Mouse (Mus musculus): ENCODE measurements around the gene Olfr822. TPM values are rescaled to one million over a fixed set of nuclear protein-coding genes. Genes with fewer than 3 reads are reported as not detected.

The Olfr822 gene
- not detected in 2 replicates for polyA plus RNA-seq (2012)

DNA sequence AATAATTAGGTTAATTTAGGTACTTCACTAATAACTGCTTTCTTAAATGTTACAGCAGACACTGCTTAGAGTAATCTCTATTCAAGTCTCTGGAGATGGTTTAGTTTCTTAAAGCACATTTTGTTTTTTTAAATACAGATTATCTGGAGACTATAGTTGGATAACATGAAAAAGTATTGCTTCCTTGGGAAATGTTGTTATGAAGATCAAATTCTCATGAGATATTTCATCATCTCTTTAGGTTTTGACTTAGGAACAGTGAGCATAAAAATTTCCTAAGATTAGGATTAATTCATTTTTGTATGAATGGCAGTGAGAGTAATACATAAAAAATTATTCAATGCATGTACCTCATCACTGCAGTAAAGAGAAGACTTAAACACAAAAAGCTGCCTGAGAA lies at the start of gene Olfr822:
TSS of gene Olfr822 (plus strand) at position 301 of the 400 bp plus-strand sequence.

DNA sequence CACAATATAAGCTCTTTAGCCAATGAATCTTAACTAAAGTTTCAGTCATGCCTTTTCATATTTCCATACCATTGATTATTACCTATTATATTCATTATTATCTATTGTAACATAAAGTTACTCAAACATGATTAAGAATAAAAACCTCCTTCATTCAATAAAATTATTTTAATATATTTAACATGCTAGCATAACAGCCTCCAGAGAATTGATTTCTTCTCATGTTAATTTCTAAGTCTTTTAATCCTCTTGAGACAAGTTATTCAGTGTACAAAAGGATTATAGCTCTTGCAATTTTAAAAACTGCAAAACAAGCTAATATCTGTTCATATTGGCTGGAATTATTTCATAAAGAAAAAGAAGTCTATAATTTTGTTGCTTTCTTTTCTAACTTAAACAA lies 41.0 kb upstream of the Olfr822 start, which contains the start of gene Olfr821:
TSS of gene Olfr821 (plus strand) at position 301 of the 400 bp plus-strand sequence.

DNA sequence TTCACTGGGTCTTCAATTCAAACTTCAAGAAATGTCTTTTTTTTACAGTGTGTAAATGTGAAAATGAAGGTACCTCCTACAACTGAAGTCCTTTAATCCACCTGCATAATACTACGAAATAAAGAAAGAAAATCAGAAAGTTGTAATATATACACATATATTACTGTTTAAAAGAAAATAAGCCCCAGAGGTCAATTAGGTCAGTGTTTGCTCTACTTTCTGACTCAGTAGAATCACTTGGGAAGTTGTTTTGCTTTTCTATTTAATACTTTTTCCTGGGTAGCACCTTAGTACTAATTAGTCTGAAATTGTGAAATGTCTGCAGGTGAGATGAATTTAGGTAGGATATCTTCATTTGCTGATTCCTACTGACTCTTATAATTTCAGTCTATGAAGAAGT lies 44.3 kb downstream of the Olfr822 start, which contains the start of gene Olfr823:
TSS of gene Olfr823 (minus strand) at position 101 of the 400 bp plus-strand sequence.

Other genes with a start within 250 kb of the Olfr822 start
- not detected in 2 replicates for gene Olfr812, start 225.1 kb upstream of the Olfr822 start, polyA plus RNA-seq (2012)
- gene Olfr813, start 215.8 kb upstream of the Olfr822 start, polyA plus RNA-seq (2012): not detected in 2 replicates
- gene Olfr814, start 191.4 kb upstream of the Olfr822 start, polyA plus RNA-seq (2012): not detected in 2 replicates
- not detected in 2 replicates for gene Olfr815, start 165.3 kb upstream of the Olfr822 start, polyA plus RNA-seq (2012)
- not detected in 2 replicates for gene Olfr816, start 155.6 kb upstream of the Olfr822 start, polyA plus RNA-seq (2012)
- not detected in 2 replicates for gene Olfr818, start 122.1 kb upstream of the Olfr822 start, polyA plus RNA-seq (2012)
- not detected in 2 replicates for gene Olfr819, start 103.9 kb upstream of the Olfr822 start, polyA plus RNA-seq (2012)
- gene Olfr247, start 95.1 kb upstream of the Olfr822 start, polyA plus RNA-seq (2012): not detected in 2 replicates
- not detected in 2 replicates for gene Gm10310, start 86.1 kb upstream of the Olfr822 start, polyA plus RNA-seq (2012)
- gene Olfr820, start 58.6 kb upstream of the Olfr822 start, polyA plus RNA-seq (2012): not detected in 2 replicates
- gene Olfr821, start 40.9 kb upstream of the Olfr822 start, polyA plus RNA-seq (2012): not detected in 2 replicates
- not detected in 2 replicates for gene Olfr823, start 44.2 kb downstream of the Olfr822 start, polyA plus RNA-seq (2012)
- gene Olfr824, start 58.8 kb downstream of the Olfr822 start, polyA plus RNA-seq (2012): not detected in 2 replicates
- gene Olfr825, start 95.6 kb downstream of the Olfr822 start, polyA plus RNA-seq (2012): 0.03 TPM in 1 of 2 replicates, not detected in the other
- not detected in 2 replicates for gene Olfr826, start 113.0 kb downstream of the Olfr822 start, polyA plus RNA-seq (2012)
- gene Olfr827, start 143.2 kb downstream of the Olfr822 start, polyA plus RNA-seq (2012): not detected in 2 replicates
- not detected in 2 replicates for gene Neurod4, start 209.0 kb downstream of the Olfr822 start, polyA plus RNA-seq (2012)